Mouse (Mus musculus): Measurements from ENCODE around the gene Gm527.
A peak's percentile ranks its signal among the peaks of the same experiment; 100 is the strongest.

GRCm38 (mm10) chr12:64897060-64897730, 20.5 kb upstream of the Gm527 start:
- TF ChIP-seq CTCF (IDR thresholded peaks at IDR 0.05; ENCODE audit: extremely low read depth, insufficient read depth, low read length) (peak; percentile 89), POLR2A (IDR thresholded peaks at IDR 0.05; ENCODE audit: extremely low read depth, insufficient read depth, low read length) (no peak)
